Mouse (Mus musculus) megakaryocyte progenitor cell, adult 5-6 weeks (primary cell): ENCODE measurements around the gene Dzip1l. TPM values are rescaled to one million over a fixed set of nuclear protein-coding genes. Genes with fewer than 3 reads are reported as not detected.
"Not testable (repeated sequence)": the region's sequence is repeated elsewhere in the genome, so short reads cannot be mapped to it uniquely, and the experiment has no call there.

Source experiments
- ATAC-seq: replicated peaks from 2 replicates; pipeline ENCODE4 v1.8.0; 2016; ENCODE audit warnings: mild to moderate bottlenecking, moderate TSS enrichment, inconsistent platforms; ENCODE audit not compliant: poor library complexity
- total RNA-seq, 2 experiments: library from RNA; stranded (forward) in 1 of 2; stranded (reverse) in 1 of 2; fragments of 157-497, 149-512 nt in 1 of 2; fragments of 200-1000 nt in 1 of 2; gene quantifications; 2 replicates each; pipeline versions ENCODE4 v1.2.3 to v1.2.4; 2015 to 2017

Gene Dzip1l
- not detected in 2 replicates for total RNA-seq (2015)
- not detected in 2 replicates for total RNA-seq (2017)

GRCm38 (mm10) chr9:99629281-99630011 lies at the start of gene Dzip1l:
Dzip1l (plus strand) TSS chr9:99629496.
- ATAC-seq: no peak

- ATAC-seq: peak; percentile 83
Observed at GRCm38 (mm10) chr9:99580655-99581054, 48.6 kb upstream of the Dzip1l start.

GRCm38 (mm10) chr9:99587505-99588202 lies 41.6 kb upstream of the Dzip1l start:
- peak; percentile 85 for ATAC-seq

- peak; percentile 67 for ATAC-seq
Observed at GRCm38 (mm10) chr9:99591144-99591543, 38.2 kb upstream of the Dzip1l start.

GRCm38 (mm10) chr9:99599127-99599526 lies 30.2 kb upstream of the Dzip1l start:
- ATAC-seq: not testable (repeated sequence)

GRCm38 (mm10) chr9:99603566-99603965 lies 25.7 kb upstream of the Dzip1l start:
- no peak for ATAC-seq

- ATAC-seq: no peak
Observed at GRCm38 (mm10) chr9:99612202-99612601, 17.1 kb upstream of the Dzip1l start, which contains the start of gene A4gnt. A4gnt (plus strand) TSS chr9:99612502.

GRCm38 (mm10) chr9:99619688-99620087 lies 9.6 kb upstream of the Dzip1l start:
- ATAC-seq: no peak

- no peak for ATAC-seq
Observed at GRCm38 (mm10) chr9:99620196-99620595, 9.1 kb upstream of the Dzip1l start.

- ATAC-seq: no peak
Observed at GRCm38 (mm10) chr9:99622034-99622433, 7.3 kb upstream of the Dzip1l start.

GRCm38 (mm10) chr9:99622966-99623365 lies 6.3 kb upstream of the Dzip1l start:
- ATAC-seq: no peak

- ATAC-seq: no peak
Observed at GRCm38 (mm10) chr9:99624117-99624516, 5.2 kb upstream of the Dzip1l start.

GRCm38 (mm10) chr9:99628581-99628980 lies 715 bp upstream of the Dzip1l start:
- no peak for ATAC-seq

GRCm38 (mm10) chr9:99630071-99630470 lies 775 bp downstream of the Dzip1l start:
- ATAC-seq: no peak

- no peak for ATAC-seq
Observed at GRCm38 (mm10) chr9:99630528-99631125, 1.3 kb downstream of the Dzip1l start.

GRCm38 (mm10) chr9:99631781-99632180 lies 2.5 kb downstream of the Dzip1l start:
- no peak for ATAC-seq

GRCm38 (mm10) chr9:99632264-99632663 lies 3.0 kb downstream of the Dzip1l start:
- no peak for ATAC-seq

- ATAC-seq: no peak
Observed at GRCm38 (mm10) chr9:99636776-99637175, 7.5 kb downstream of the Dzip1l start.

- no peak for ATAC-seq
Observed at GRCm38 (mm10) chr9:99637227-99637626, 7.9 kb downstream of the Dzip1l start.

- ATAC-seq: no peak
Observed at GRCm38 (mm10) chr9:99637736-99638135, 8.4 kb downstream of the Dzip1l start.

GRCm38 (mm10) chr9:99639957-99640356 lies 10.7 kb downstream of the Dzip1l start:
- ATAC-seq: no peak

- ATAC-seq: no peak
Observed at GRCm38 (mm10) chr9:99645416-99645815, 16.1 kb downstream of the Dzip1l start.
